Mouse (Mus musculus): ENCODE measurements around the gene Atp2c2. TPM values are rescaled to one million over a fixed set of nuclear protein-coding genes. Genes with fewer than 3 reads are reported as not detected.

Gene Atp2c2
- total RNA-seq, 4 experiments from 2014 or later: 0.11 TPM; not detected in 3

GRCm38 (mm10) chr8:119702965-119703364 lies 3.2 kb downstream of the Atp2c2 start:
- no peak for DNase-seq (ENCODE audit: low spot score)

GRCm38 (mm10) chr8:119707146-119707545 lies 7.3 kb downstream of the Atp2c2 start:
- DNase-seq (ENCODE audit: low spot score): no peak

GRCm38 (mm10) chr8:119708471-119708870 lies 8.7 kb downstream of the Atp2c2 start:
- no peak for DNase-seq (ENCODE audit: low spot score)

GRCm38 (mm10) chr8:119708878-119709702 lies 9.3 kb downstream of the Atp2c2 start:
- peak; percentile 33 for DNase-seq (ENCODE audit: low spot score)

GRCm38 (mm10) chr8:119709703-119710093 lies 9.9 kb downstream of the Atp2c2 start:
- DNase-seq (ENCODE audit: low spot score): no peak

- DNase-seq (ENCODE audit: low spot score): no peak
These were observed 12.4 kb downstream of the Atp2c2 start for GRCm38 (mm10) chr8:119712226-119712625.

GRCm38 (mm10) chr8:119713421-119713820 lies 13.6 kb downstream of the Atp2c2 start:
- DNase-seq (ENCODE audit: low spot score): no peak

GRCm38 (mm10) chr8:119715221-119715620 lies 15.4 kb downstream of the Atp2c2 start:
- DNase-seq (ENCODE audit: low spot score): peak; percentile 67

- DNase-seq (ENCODE audit: low spot score): no peak
These were observed 17.0 kb downstream of the Atp2c2 start for GRCm38 (mm10) chr8:119716730-119717299.

- no peak for DNase-seq (ENCODE audit: low spot score)
These were observed 18.0 kb downstream of the Atp2c2 start for GRCm38 (mm10) chr8:119717765-119718164.

GRCm38 (mm10) chr8:119719011-119719501 lies 19.2 kb downstream of the Atp2c2 start:
- no peak for DNase-seq (ENCODE audit: low spot score)

GRCm38 (mm10) chr8:119722348-119722747 lies 22.5 kb downstream of the Atp2c2 start:
- DNase-seq (ENCODE audit: low spot score): no peak

- no peak for DNase-seq (ENCODE audit: low spot score)
These were observed 23.9 kb downstream of the Atp2c2 start for GRCm38 (mm10) chr8:119723676-119724075.

- DNase-seq (ENCODE audit: low spot score): no peak
These were observed 24.8 kb downstream of the Atp2c2 start for GRCm38 (mm10) chr8:119724596-119724995.

- DNase-seq (ENCODE audit: low spot score): no peak
These were observed 27.3 kb downstream of the Atp2c2 start for GRCm38 (mm10) chr8:119727093-119727492.

GRCm38 (mm10) chr8:119728351-119728895 lies 28.6 kb downstream of the Atp2c2 start:
- no peak for DNase-seq (ENCODE audit: low spot score)

- DNase-seq (ENCODE audit: low spot score): no peak
These were observed 32.3 kb downstream of the Atp2c2 start for GRCm38 (mm10) chr8:119732072-119732471.

GRCm38 (mm10) chr8:119736348-119736917 lies 36.6 kb downstream of the Atp2c2 start:
- no peak for DNase-seq (ENCODE audit: low spot score)

- DNase-seq (ENCODE audit: low spot score): no peak
These were observed 37.5 kb downstream of the Atp2c2 start for GRCm38 (mm10) chr8:119737093-119737900.

GRCm38 (mm10) chr8:119738129-119738907 lies 38.5 kb downstream of the Atp2c2 start:
- DNase-seq (ENCODE audit: low spot score): no peak

- DNase-seq (ENCODE audit: low spot score): no peak
These were observed 40.8 kb downstream of the Atp2c2 start for GRCm38 (mm10) chr8:119740634-119741033.

Data from heart, adult 8-10 months (tissue).